11 mouse cellular contexts compared by ENCODE assay signal in the genomic region with DNA sequence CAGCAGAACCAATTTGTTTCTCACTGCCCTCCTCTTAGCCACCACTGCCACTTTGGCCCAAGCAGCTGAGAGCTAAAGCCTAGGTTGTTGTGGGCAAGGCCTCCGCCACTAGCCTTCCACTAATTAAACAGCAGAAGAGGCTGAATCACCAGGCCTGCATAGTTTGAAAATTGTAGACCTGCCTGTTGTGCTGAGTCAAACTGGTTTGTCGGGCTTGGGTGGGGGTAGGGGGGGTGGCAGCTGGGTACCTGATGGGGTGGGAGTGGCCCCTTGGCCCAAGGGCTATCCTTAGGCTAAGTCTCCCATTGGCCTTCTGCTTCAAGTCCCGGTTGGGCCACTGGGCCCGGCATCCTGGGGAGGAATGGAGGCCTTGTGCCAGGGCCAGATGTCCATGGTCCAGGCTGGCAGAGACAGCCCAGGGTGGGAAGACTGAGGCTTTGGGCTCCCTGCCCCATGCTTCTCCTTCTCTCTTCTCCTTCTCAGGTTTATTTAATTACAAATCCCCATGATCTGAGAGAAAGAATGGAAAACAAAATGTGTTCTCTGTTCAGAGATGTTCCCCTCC. TPM values are rescaled to one million over a fixed set of nuclear protein-coding genes. Genes with fewer than 3 reads are reported as not detected.
DNase-seq lines count a peak whose midpoint lies in the region; ATAC-seq and TF ChIP-seq lines count a peak whose summit lies in the region.
"Had no signal": no experiment of that assay in that cellular context is flagged by ENCODE, and none has a peak within 500 bp of the region (broad histone marks: within the 10 kb centered on the region; RNA-seq: fewer than 3 reads in every experiment).

No protein-coding gene starts in this region.

- H3K4me2 ChIP-seq in heart, embryonic 16.5 days (ENCODE audit: low read depth, low read length) = peak overlapping the region; percentile 82; the same call in 1 of the 2 replicates
- peak overlapping the region; percentile 77 for H3K4me2 ChIP-seq in embryonic facial prominence, embryonic 13.5 days
- H3K4me2 ChIP-seq in limb, embryonic 11.5 days (ENCODE audit: low read depth, severe bottlenecking) = peak overlapping the region; percentile 96
- H3K4me2 ChIP-seq in midbrain, postnatal 0 days (ENCODE audit: low read depth, low read length, poor library complexity, severe bottlenecking) = peak overlapping the region; percentile 66

- peaks cover 36% of the 10 kb centered on the region for H3K4me1 ChIP-seq in heart, embryonic 16.5 days (ENCODE audit: control insufficient read depth, insufficient read depth, low read length)
- peaks cover 66% of the 10 kb centered on the region for H3K4me1 ChIP-seq in embryonic facial prominence, embryonic 13.5 days
- H3K4me1 ChIP-seq in limb, embryonic 11.5 days (ENCODE audit: control insufficient read depth, insufficient read depth, low read length) = peaks cover 57% of the 10 kb centered on the region
- peaks cover 6% of the 10 kb centered on the region; the same call in 1 of the 2 replicates for H3K4me1 ChIP-seq in midbrain, postnatal 0 days (ENCODE audit: insufficient read depth, low read length)

- 69% methylated on average over 4 of the region's 4 CpGs for WGBS in heart, embryonic 16.5 days
- 42% methylated on average over 4 of the region's 4 CpGs for whole genome bisulfite sequencing in embryonic facial prominence, embryonic 13.5 days
- WGBS in limb, embryonic 11.5 days = 61% methylated on average over 4 of the region's 4 CpGs
- 75% methylated on average over 4 of the region's 4 CpGs for WGBS in midbrain, postnatal 0 days

- intact Hi-C loops in heart, postnatal 36 days (cut with DNase I) = loop anchor here (5.0 kb wide), 1 partner anchor 84 kb away; no protein-coding TSS in a partner anchor

- H3K4me3 ChIP-seq in heart, embryonic 16.5 days (ENCODE audit: low read length) = no peak overlapping the region
- H3K4me3 ChIP-seq in embryonic facial prominence, embryonic 13.5 days = peak overlapping the region; percentile 99
- H3K4me3 ChIP-seq in limb, embryonic 11.5 days (ENCODE audit: low read depth, low read length) = peak overlapping the region; percentile 95
- H3K4me3 ChIP-seq in midbrain, postnatal 0 days (ENCODE audit: low read depth, low read length) = peak overlapping the region; percentile 95; the same call in 1 of the 2 replicates

- DNase-seq in heart, postnatal 36 days = no peak
- DNase-seq in limb, embryonic 11.5 days (ENCODE audit: low spot score) = no peak
- no peak for DNase-seq in midbrain, postnatal 0 days (ENCODE audit: low spot score)
- no peak for DNase-seq in layer of hippocampus, adult 18-20 months (ENCODE audit: low spot score in 2 of 2)
- DNase-seq in gastrocnemius, adult 18-20 months (ENCODE audit: low spot score) = no peak
- DNase-seq: kidney, postnatal 25 days; right cerebral cortex, postnatal 4 days had no signal

- ATAC-seq in heart, embryonic 16.5 days (replicated peaks; ENCODE audit: extremely low read depth, insufficient read depth, low FRiP score) = no peak
- ATAC-seq in embryonic facial prominence, embryonic 13.5 days (ENCODE audit: insufficient number of reproducible peaks, insufficient read depth, low FRiP score, low TSS enrichment, low read depth) = no peak
- no peak for ATAC-seq in limb, embryonic 11.5 days (ENCODE audit: insufficient number of reproducible peaks, low FRiP score, low TSS enrichment, low read depth)
- ATAC-seq in midbrain, postnatal 0 days (ENCODE audit: low FRiP score) = no peak
- no peak for ATAC-seq in cerebellum, adult (ENCODE audit: insufficient number of reproducible peaks, low FRiP score, low TSS enrichment)

- no peaks in the 10 kb centered on the region for H3K27me3 ChIP-seq in heart, embryonic 16.5 days (ENCODE audit: control insufficient read depth, insufficient read depth, low read length)
- no peaks in the 10 kb centered on the region for H3K27me3 ChIP-seq in embryonic facial prominence, embryonic 13.5 days
- H3K27me3 ChIP-seq in limb, embryonic 11.5 days (ENCODE audit: control insufficient read depth, insufficient read depth, low read length) = no peaks in the 10 kb centered on the region; the same call in 1 of the 2 replicates
- no peaks in the 10 kb centered on the region for H3K27me3 ChIP-seq in midbrain, postnatal 0 days (ENCODE audit: insufficient read depth, low read length)

- H3K9ac ChIP-seq in heart, embryonic 16.5 days (ENCODE audit: low read length) = no peak overlapping the region
- peak overlapping the region; percentile 100 for H3K9ac ChIP-seq in embryonic facial prominence, embryonic 13.5 days
- H3K9ac ChIP-seq in limb, embryonic 11.5 days (ENCODE audit: low read length) = 0 out of 2 replicates have a peak overlapping the region, but pooled peaks have one; percentile 9
- H3K9ac ChIP-seq in midbrain, postnatal 0 days (replicated peaks; ENCODE audit: low read length, poor library complexity, severe bottlenecking) = no peak overlapping the region

- no peaks in the 10 kb centered on the region for H3K9me3 ChIP-seq in heart, embryonic 16.5 days (replicated peaks; ENCODE audit: control insufficient read depth, low read length)
- H3K9me3 ChIP-seq in embryonic facial prominence, embryonic 13.5 days = no peaks in the 10 kb centered on the region
- no peaks in the 10 kb centered on the region for H3K9me3 ChIP-seq in limb, embryonic 11.5 days (ENCODE audit: control insufficient read depth, low read length)
- H3K9me3 ChIP-seq in midbrain, postnatal 0 days (ENCODE audit: low read length) = no peaks in the 10 kb centered on the region

- H3K27ac ChIP-seq in heart, embryonic 16.5 days (ENCODE audit: low read length) = no peak overlapping the region
- H3K27ac ChIP-seq in embryonic facial prominence, embryonic 13.5 days = peak overlapping the region; percentile 98
- H3K27ac ChIP-seq in limb, embryonic 11.5 days (replicated peaks; ENCODE audit: low read depth, low read length) = no peak overlapping the region
- H3K27ac ChIP-seq in midbrain, postnatal 0 days (ENCODE audit: low read depth, low read length) = no peak overlapping the region

- no peak for TF ChIP-seq CTCF in midbrain, postnatal 0 days (IDR thresholded peaks at IDR 0.05)

- no peaks in the 10 kb centered on the region for H3K36me3 ChIP-seq in heart, embryonic 16.5 days (ENCODE audit: control insufficient read depth, insufficient read depth)
- H3K36me3 ChIP-seq in embryonic facial prominence, embryonic 13.5 days = peaks cover 13% of the 10 kb centered on the region
- H3K36me3 ChIP-seq in limb, embryonic 11.5 days (ENCODE audit: control insufficient read depth, insufficient read depth, low read length) = no peaks in the 10 kb centered on the region; the same call in 1 of the 2 replicates
- H3K36me3 ChIP-seq in midbrain, postnatal 0 days (ENCODE audit: insufficient read depth, low read length) = no peaks in the 10 kb centered on the region

RNA-seq across cellular contexts. Expression of gene Ephb3, which starts 3.5 kb away (rescaled TPM):
- 9.5 and 14.4 TPM in 2 replicates for polyA plus RNA-seq in heart, embryonic 16.5 days (2015; fragmentation: Nextera tagmentation; extraction: Ambion mirVana)
- 1 to 10 TPM; 5.7 to 7.5 TPM for total RNA-seq in heart, postnatal 36 days (2021)
- 71.4 and 72.9 TPM in 2 replicates for polyA plus RNA-seq in embryonic facial prominence, embryonic 13.5 days (2015; fragmentation: Nextera tagmentation; extraction: Ambion mirVana)
- polyA plus RNA-seq in limb, embryonic 11.5 days (2014; fragmentation: Nextera tagmentation; extraction: Ambion mirVana) = 33.1 and 35.7 TPM in 2 replicates
- total RNA-seq in midbrain, postnatal 0 days (2014; rRNA removed) = 20.1 and 20.5 TPM in 2 replicates
- polyA plus RNA-seq in midbrain, postnatal 0 days (2015; fragmentation: Nextera tagmentation; extraction: Ambion mirVana) = 9.0 and 9.5 TPM in 2 replicates
- total RNA-seq in layer of hippocampus, adult 18-20 months (2021) = 10 to 100 TPM; 17.3 to 19.5 TPM
- total RNA-seq in gastrocnemius, adult 18-20 months (2021) = under 1 TPM; 0.23 to 0.64 TPM
- total RNA-seq: megakaryocyte, adult 5-6 weeks had no signal

RNA-seq across cellular contexts. Expression of gene Teddm3, which starts 54.3 kb away (rescaled TPM):
- not detected in 2 replicates for polyA plus RNA-seq in heart, embryonic 16.5 days (2015; fragmentation: Nextera tagmentation; extraction: Ambion mirVana)
- not detected for total RNA-seq in heart, postnatal 36 days (2021)
- not detected in 2 replicates for polyA plus RNA-seq in embryonic facial prominence, embryonic 13.5 days (2015; fragmentation: Nextera tagmentation; extraction: Ambion mirVana)
- polyA plus RNA-seq in limb, embryonic 11.5 days (2014; fragmentation: Nextera tagmentation; extraction: Ambion mirVana) = not detected in 2 replicates
- total RNA-seq in midbrain, postnatal 0 days (2014; rRNA removed) = 0.11 TPM in 1 of 2 replicates, not detected in the other
- 0.33 and 0.37 TPM in 2 replicates for polyA plus RNA-seq in midbrain, postnatal 0 days (2015; fragmentation: Nextera tagmentation; extraction: Ambion mirVana)
- under 1 TPM; 0.50 to 0.58 TPM for total RNA-seq in layer of hippocampus, adult 18-20 months (2021)
- not detected for total RNA-seq in gastrocnemius, adult 18-20 months (2021)
- total RNA-seq: megakaryocyte, adult 5-6 weeks had no signal

Comparison
In these comparisons a context has a peak if more than half of its experiments do, and no peak if none do; other contexts are left out.
1. H3K9ac ChIP-seq: peak in embryonic facial prominence, embryonic 13.5 days (single experiment) and limb, embryonic 11.5 days (single experiment); none in heart, embryonic 16.5 days (single experiment) and midbrain, postnatal 0 days (single experiment).
2. RNA of gene Ephb3, which starts 3.5 kb away (total RNA-seq): 20.1 to 20.5 TPM in midbrain, postnatal 0 days, 17.3 to 19.5 TPM in layer of hippocampus, adult 18-20 months and 5.7 to 7.5 TPM in heart, postnatal 36 days; 0.23 to 0.64 TPM in gastrocnemius, adult 18-20 months; every median in the first group is over 4 times any median in the second.
3. Peak in every context shown above with its lines, with median percentiles within 50 percentile points of each other: H3K4me2 ChIP-seq.